Mouse (Mus musculus): ENCODE data around the gene Pla2g16. TPM values are rescaled to one million over a fixed set of nuclear protein-coding genes. Genes with fewer than 3 reads are reported as not detected.

The Pla2g16 gene
- polyA plus RNA-seq, 1 experiment from 2014 or later, result 2.4 TPM

DNA sequence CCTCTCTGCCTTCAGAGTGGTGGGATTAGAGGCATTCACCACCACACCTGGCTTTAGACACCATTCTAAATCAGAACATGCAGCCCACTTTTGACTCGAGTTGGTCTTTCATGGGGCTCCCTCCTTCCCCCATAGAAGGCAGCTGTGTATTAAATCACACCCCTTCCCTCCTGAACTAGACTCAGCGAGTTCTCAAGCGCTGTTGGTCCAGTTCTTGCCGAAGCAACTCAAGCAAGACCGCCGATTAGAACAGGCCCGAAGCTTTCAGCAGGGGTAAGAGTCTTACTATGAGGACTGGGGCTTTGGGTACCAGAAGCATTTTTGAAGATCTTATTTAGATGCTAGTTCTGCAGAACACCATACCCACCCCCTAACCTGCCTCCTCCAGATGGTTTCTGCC is 55.9 kb downstream of the Pla2g16 start:
- no peak overlapping the region for H3K27ac ChIP-seq (ENCODE audit: low read depth, low read length)
- ATAC-seq (ENCODE audit: low read depth), result no peak
- no peak overlapping the region for H3K4me2 ChIP-seq (ENCODE audit: low read depth, low read length)
- no peaks in the 10 kb centered on the region for H3K36me3 ChIP-seq (ENCODE audit: control insufficient read depth, insufficient read depth, low read length)
- WGBS, result 87% methylated on average over 7 of the region's 7 CpGs
- no peak overlapping the region for H3K4me3 ChIP-seq (ENCODE audit: low read depth, low read length)
- no peak overlapping the region for H3K9ac ChIP-seq (replicated peaks; ENCODE audit: low read depth, low read length)
- H3K9me3 ChIP-seq (ENCODE audit: control insufficient read depth, low read length), result no peaks in the 10 kb centered on the region
- H3K4me1 ChIP-seq (ENCODE audit: control insufficient read depth, insufficient read depth, low read length), result 0 out of 2 replicates have a peak, but pooled peaks cover 5% of the 10 kb centered on the region
- peaks cover 4% of the 10 kb centered on the region for H3K27me3 ChIP-seq (ENCODE audit: control insufficient read depth, insufficient read depth, low read length)

DNA sequence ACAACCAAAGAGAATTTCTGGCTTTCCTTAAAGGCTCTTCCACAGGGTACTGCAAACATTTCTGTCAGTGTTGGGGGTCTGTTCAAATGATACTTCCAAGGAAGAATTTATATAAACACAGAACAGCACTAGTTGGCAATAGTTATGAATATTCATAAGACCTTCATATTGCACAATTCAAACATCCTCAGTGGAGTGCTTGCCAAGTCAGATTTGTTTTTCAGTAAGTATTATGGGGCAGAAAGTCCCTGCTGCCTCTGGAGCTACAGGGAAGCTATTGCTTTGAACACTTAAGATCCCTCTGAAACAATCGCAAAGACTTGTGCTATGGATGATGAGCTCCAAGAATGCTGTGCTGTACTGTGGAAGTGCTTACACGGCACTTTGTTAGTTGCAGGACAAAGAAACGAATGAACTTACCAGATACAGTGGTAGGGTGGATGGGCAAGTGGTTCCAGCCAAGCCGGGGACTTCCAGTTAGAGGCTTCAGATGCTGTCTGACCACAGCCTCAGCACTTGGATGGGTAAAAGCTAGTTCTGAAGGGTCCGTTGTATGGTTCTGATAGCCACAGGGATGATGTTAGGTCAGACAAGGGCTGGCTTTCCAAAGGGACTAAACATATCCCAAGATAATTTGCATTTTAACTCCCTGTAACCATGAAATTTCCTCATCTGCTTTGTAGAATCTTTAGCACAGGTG is 59.1 kb downstream of the Pla2g16 start:
- Histone ChIP-seq H3K9me3 (ENCODE audit: control insufficient read depth, low read length) (no peaks in the 10 kb centered on the region), H3K4me2 (ENCODE audit: low read depth, low read length) (no peak overlapping the region), H3K27me3 (ENCODE audit: control insufficient read depth, insufficient read depth, low read length) (peaks cover 2% of the 10 kb centered on the region), H3K4me3 (ENCODE audit: low read depth, low read length) (no peak overlapping the region), H3K4me1 (ENCODE audit: control insufficient read depth, insufficient read depth, low read length) (0 out of 2 replicates have a peak, but pooled peaks cover 5% of the 10 kb centered on the region), H3K36me3 (ENCODE audit: control insufficient read depth, insufficient read depth, low read length) (no peaks in the 10 kb centered on the region), H3K9ac (replicated peaks; ENCODE audit: low read depth, low read length) (no peak overlapping the region), H3K27ac (ENCODE audit: low read depth, low read length) (no peak overlapping the region)
- ATAC-seq (ENCODE audit: low read depth), result no peak
- WGBS, result 76% methylated on average over 5 of the region's 5 CpGs

DNA sequence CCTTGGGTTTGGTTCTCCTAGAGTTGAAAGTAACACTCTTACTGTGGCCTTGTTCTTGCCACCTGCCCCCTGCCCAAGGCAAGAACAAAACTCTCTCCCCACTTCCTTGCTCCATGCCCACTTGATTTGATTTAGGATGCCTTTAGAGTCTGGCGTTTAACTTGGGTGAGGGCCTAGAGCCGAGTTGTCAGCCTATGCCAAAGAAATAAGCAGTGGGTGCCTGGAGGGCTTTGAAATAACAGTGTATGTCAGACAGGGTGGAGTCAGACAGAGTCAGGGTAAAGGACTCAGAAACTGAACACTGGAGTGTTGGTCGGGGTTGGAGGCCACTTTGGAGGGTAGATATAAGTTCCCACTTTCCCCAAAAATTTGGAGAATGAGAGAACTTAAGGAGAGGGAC is 59.8 kb downstream of the Pla2g16 start:
- 0 out of 2 replicates have a peak, but pooled peaks have one; percentile 18 for ATAC-seq (ENCODE audit: low read depth)
- WGBS, result 59% methylated on average over 3 of the region's 3 CpGs
- Histone ChIP-seq H3K27me3 (ENCODE audit: control insufficient read depth, insufficient read depth, low read length) (no peaks in the 10 kb centered on the region), H3K36me3 (ENCODE audit: control insufficient read depth, insufficient read depth, low read length) (no peaks in the 10 kb centered on the region), H3K9me3 (ENCODE audit: control insufficient read depth, low read length) (no peaks in the 10 kb centered on the region), H3K4me2 (ENCODE audit: low read depth, low read length) (no peak overlapping the region), H3K9ac (replicated peaks; ENCODE audit: low read depth, low read length) (no peak overlapping the region), H3K4me1 (ENCODE audit: control insufficient read depth, insufficient read depth, low read length) (0 out of 2 replicates have a peak, but pooled peaks cover 5% of the 10 kb centered on the region), H3K4me3 (ENCODE audit: low read depth, low read length) (no peak overlapping the region), H3K27ac (ENCODE audit: low read depth, low read length) (no peak overlapping the region)

DNA sequence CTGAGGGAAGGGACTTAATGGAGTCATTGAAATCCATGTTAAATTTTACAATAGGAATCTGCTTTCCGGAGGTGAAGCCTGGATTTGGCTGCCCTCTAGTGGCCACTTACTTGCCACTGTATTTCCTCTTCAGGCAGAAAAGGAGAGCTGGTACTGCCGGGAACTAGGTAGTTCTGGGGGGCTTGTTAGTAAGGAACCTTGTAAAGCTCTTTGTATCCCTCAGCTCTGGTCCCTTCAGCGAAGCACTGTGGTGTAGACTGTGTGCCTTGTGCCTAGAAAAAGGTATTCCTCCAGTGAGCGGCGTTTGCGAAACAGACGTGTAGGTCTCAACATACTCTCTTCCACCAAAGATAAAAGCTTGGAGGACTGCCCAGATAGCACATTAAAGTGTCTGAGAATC is 60.4 kb downstream of the Pla2g16 start:
- H3K4me3 ChIP-seq (ENCODE audit: low read depth, low read length), result no peak overlapping the region
- H3K36me3 ChIP-seq (ENCODE audit: control insufficient read depth, insufficient read depth, low read length), result no peaks in the 10 kb centered on the region
- H3K4me1 ChIP-seq (ENCODE audit: control insufficient read depth, insufficient read depth, low read length), result no peaks in the 10 kb centered on the region
- no peak overlapping the region for H3K4me2 ChIP-seq (ENCODE audit: low read depth, low read length)
- no peaks in the 10 kb centered on the region for H3K27me3 ChIP-seq (ENCODE audit: control insufficient read depth, insufficient read depth, low read length)
- WGBS, result 45% methylated on average over 7 of the region's 7 CpGs
- no peak overlapping the region for H3K27ac ChIP-seq (ENCODE audit: low read depth, low read length)
- peak; percentile 31; the same call in 1 of the 2 replicates for ATAC-seq (ENCODE audit: low read depth)
- no peak overlapping the region for H3K9ac ChIP-seq (replicated peaks; ENCODE audit: low read depth, low read length)
- H3K9me3 ChIP-seq (ENCODE audit: control insufficient read depth, low read length), result no peaks in the 10 kb centered on the region

DNA sequence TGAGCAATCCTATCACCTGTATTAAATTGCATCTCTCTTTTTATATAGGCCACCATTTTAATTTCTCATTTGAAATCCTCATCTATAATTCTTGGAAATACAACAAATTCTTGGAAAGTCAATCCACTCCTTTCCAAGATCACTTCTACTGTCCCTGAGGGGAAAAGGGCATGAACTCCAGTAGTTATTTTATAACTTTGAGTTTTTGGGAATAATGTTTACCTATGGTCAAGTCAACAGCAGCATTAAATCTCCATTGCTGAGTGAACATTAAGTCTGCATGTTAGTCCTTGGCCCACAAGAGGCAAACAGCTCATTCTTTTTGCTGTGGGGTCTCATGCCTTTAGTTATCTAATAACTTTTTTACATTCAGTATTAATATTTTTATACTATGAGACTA is 75.8 kb downstream of the Pla2g16 start:
- ATAC-seq (ENCODE audit: low read depth), result no peak
- Histone ChIP-seq H3K9me3 (ENCODE audit: control insufficient read depth, low read length) (no peaks in the 10 kb centered on the region), H3K27ac (ENCODE audit: low read depth, low read length) (no peak overlapping the region), H3K9ac (replicated peaks; ENCODE audit: low read depth, low read length) (no peak overlapping the region), H3K36me3 (ENCODE audit: control insufficient read depth, insufficient read depth, low read length) (no peaks in the 10 kb centered on the region), H3K27me3 (ENCODE audit: control insufficient read depth, insufficient read depth, low read length) (no peaks in the 10 kb centered on the region), H3K4me2 (ENCODE audit: low read depth, low read length) (no peak overlapping the region), H3K4me1 (ENCODE audit: control insufficient read depth, insufficient read depth, low read length) (no peaks in the 10 kb centered on the region), H3K4me3 (ENCODE audit: low read depth, low read length) (no peak overlapping the region)

DNA sequence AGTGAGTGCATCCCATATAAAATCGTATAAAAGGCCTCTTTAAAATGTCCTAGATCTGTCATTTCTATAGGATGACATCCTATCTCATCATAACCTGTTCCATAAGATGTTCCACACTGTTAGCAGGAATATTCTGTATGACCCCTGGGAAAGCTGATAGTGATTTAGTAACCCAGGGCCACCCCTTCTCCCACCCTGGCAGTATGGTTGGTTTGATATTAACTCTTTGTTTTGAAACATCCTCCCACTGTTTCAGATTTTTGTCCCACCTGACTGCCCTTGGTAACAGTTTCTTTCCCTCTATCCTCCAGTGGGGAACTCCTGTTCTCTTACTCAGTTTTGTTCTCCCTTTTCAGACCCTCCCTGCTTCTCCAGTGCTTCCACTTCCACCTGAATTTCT is 76.5 kb downstream of the Pla2g16 start:
- 66% methylated on average over 1 of the region's 1 CpGs for WGBS
- H3K27ac ChIP-seq (ENCODE audit: low read depth, low read length), result no peak overlapping the region
- no peaks in the 10 kb centered on the region for H3K4me1 ChIP-seq (ENCODE audit: control insufficient read depth, insufficient read depth, low read length)
- H3K27me3 ChIP-seq (ENCODE audit: control insufficient read depth, insufficient read depth, low read length), result no peaks in the 10 kb centered on the region
- H3K9me3 ChIP-seq (ENCODE audit: control insufficient read depth, low read length), result no peaks in the 10 kb centered on the region
- no peak for ATAC-seq (ENCODE audit: low read depth)
- no peak overlapping the region for H3K9ac ChIP-seq (replicated peaks; ENCODE audit: low read depth, low read length)
- no peak overlapping the region for H3K4me3 ChIP-seq (ENCODE audit: low read depth, low read length)
- H3K36me3 ChIP-seq (ENCODE audit: control insufficient read depth, insufficient read depth, low read length), result no peaks in the 10 kb centered on the region
- H3K4me2 ChIP-seq (ENCODE audit: low read depth, low read length), result no peak overlapping the region

Other genes with a start within 250 kb of the Pla2g16 start
- gene Mark2, start 215.6 kb upstream of the Pla2g16 start, polyA plus RNA-seq (2014; fragmentation: Nextera tagmentation; extraction: Ambion mirVana), result 44.3 and 62.7 TPM in 2 replicates
- 15.8 and 22.6 TPM in 2 replicates for gene Spindoc, start 174.5 kb upstream of the Pla2g16 start, polyA plus RNA-seq (2014; fragmentation: Nextera tagmentation; extraction: Ambion mirVana)
- 17.0 and 17.2 TPM in 2 replicates for gene 2700081O15Rik, start 139.8 kb upstream of the Pla2g16 start, polyA plus RNA-seq (2014; fragmentation: Nextera tagmentation; extraction: Ambion mirVana)
- gene Rtn3, start 74.2 kb upstream of the Pla2g16 start, polyA plus RNA-seq (2014; fragmentation: Nextera tagmentation; extraction: Ambion mirVana), result 482 and 576 TPM in 2 replicates
- 7.4 and 8.1 TPM in 2 replicates for gene Atl3, start 63.4 kb upstream of the Pla2g16 start, polyA plus RNA-seq (2014; fragmentation: Nextera tagmentation; extraction: Ambion mirVana)
- 0.16 and 0.17 TPM in 2 replicates for gene Lgals12, start 49.7 kb downstream of the Pla2g16 start, polyA plus RNA-seq (2014; fragmentation: Nextera tagmentation; extraction: Ambion mirVana)
- gene Hrasls5, start 55.1 kb downstream of the Pla2g16 start, polyA plus RNA-seq (2014; fragmentation: Nextera tagmentation; extraction: Ambion mirVana), result not detected in 2 replicates
- not detected in 2 replicates for gene Slc22a19, start 153.9 kb downstream of the Pla2g16 start, polyA plus RNA-seq (2014; fragmentation: Nextera tagmentation; extraction: Ambion mirVana)
- not detected in 2 replicates for gene Slc22a26, start 245.2 kb downstream of the Pla2g16 start, polyA plus RNA-seq (2014; fragmentation: Nextera tagmentation; extraction: Ambion mirVana)